8 mouse cellular contexts compared by ENCODE assay signal in the genomic region with DNA sequence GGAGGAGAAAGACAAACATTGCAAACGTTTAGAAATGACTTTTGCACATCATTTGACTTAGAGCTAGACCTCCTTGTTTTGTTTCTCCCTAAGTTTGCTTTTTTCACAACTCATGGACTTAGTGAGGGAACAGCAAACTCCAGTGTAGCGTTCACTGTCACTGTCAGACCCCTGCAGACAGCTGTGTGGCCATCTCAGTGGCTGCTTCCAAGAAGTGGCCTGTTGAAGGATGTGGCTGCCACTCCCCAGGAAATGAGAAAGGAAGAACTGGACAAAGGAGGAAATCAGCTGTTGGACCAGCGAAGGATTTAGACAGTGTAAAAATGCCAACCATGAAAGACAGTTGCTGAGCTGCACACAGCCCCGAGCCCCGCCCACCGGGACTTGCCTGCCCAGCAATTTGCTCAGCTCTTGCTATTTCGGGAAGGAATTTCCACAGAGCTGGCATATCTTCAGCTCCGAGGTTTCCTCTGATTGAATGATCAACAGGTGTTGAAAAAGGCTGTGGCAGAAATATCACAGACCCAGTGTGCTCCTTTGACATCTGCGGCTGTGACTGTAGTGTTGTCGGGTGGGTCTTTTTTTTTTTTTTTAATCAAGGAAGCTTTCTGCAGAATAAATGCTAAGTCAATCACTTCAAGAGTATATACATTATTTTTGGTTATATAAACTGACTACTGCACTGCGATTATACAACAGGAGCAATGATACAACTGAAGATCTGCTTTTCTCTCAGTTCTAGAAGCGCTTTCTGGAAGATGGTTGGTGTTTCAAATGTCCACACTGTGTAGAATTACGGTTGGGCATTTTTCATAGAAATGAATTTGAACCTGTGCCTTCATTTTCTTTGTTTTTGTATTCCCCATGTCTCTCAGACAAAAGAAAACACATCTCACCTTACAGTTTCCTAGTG. TPM values are rescaled to one million over a fixed set of nuclear protein-coding genes. Genes with fewer than 3 reads are reported as not detected.
DNase-seq lines count a peak whose midpoint lies in the region; ATAC-seq lines count a peak whose summit lies in the region.

No protein-coding gene starts in this region.

- no peak overlapping the region for H3K9ac ChIP-seq in intestine, embryonic 15.5 days

- 0 out of 2 replicates have a peak, but pooled peaks cover 5% of the 10 kb centered on the region for H3K4me1 ChIP-seq in intestine, embryonic 15.5 days (replicated peaks)

- H3K9me3 ChIP-seq in intestine, embryonic 15.5 days: no peaks in the 10 kb centered on the region

- no peak overlapping the region for H3K4me3 ChIP-seq in intestine, embryonic 15.5 days (replicated peaks)

- H3K36me3 ChIP-seq in intestine, embryonic 15.5 days: no peaks in the 10 kb centered on the region

- H3K4me2 ChIP-seq in intestine, embryonic 15.5 days (replicated peaks): peak overlapping the region; percentile 26

- DNase-seq in right cerebral cortex, adult 18-20 months: peak; percentile 11
- no peak for DNase-seq in right cerebral cortex, postnatal 25 days
- DNase-seq in gastrocnemius, adult 8-10 months (ENCODE audit: low spot score in 2 of 2): peak; percentile 71 to 81
- DNase-seq in lung, postnatal 10 days: peak; percentile 52
- DNase-seq in retina, postnatal 1 day: no peak
- DNase-seq in spleen, postnatal 4 days (ENCODE audit: low spot score in 2 of 2): no peak
- DNase-seq in cerebellum, postnatal 4 days (ENCODE audit: low spot score in 2 of 2): no peak

- no peak overlapping the region for H3K27ac ChIP-seq in intestine, embryonic 15.5 days

- 47% methylated on average over 13 of the region's 13 CpGs for WGBS in intestine, embryonic 15.5 days

- peak; percentile 52; the same call in 1 of the 2 replicates for ATAC-seq in intestine, embryonic 15.5 days

- no peaks in the 10 kb centered on the region for H3K27me3 ChIP-seq in intestine, embryonic 15.5 days (replicated peaks)

RNA-seq across cellular contexts. Expression of a gene that starts 6.1 kb away (rescaled TPM):
- 10 to 100 TPM; 45.3 to 55.5 (median 50.2) TPM for total RNA-seq in gastrocnemius, adult 8-10 months (2022)
- polyA plus RNA-seq in intestine, embryonic 15.5 days (2015; fragmentation: Nextera tagmentation; extraction: Ambion mirVana): 76.0 and 81.9 TPM in 2 replicates

RNA-seq across cellular contexts. Expression of a gene that starts 19.3 kb away (rescaled TPM):
- total RNA-seq in gastrocnemius, adult 8-10 months (2022): under 1 TPM; 0.22 to 0.82 (median 0.45) TPM
- 0.56 and 1.5 TPM in 2 replicates for polyA plus RNA-seq in intestine, embryonic 15.5 days (2015; fragmentation: Nextera tagmentation; extraction: Ambion mirVana)

Comparison
In these comparisons a context has a peak if more than half of its experiments do, and no peak if none do; other contexts are left out.
1. DNase-seq: peak in right cerebral cortex, adult 18-20 months (single experiment), gastrocnemius, adult 8-10 months (2 of 2) and lung, postnatal 10 days (single experiment); none in right cerebral cortex, postnatal 25 days (single experiment), retina, postnatal 1 day (single experiment), spleen, postnatal 4 days (0 of 2) and cerebellum, postnatal 4 days (0 of 2).